Mouse (Mus musculus): ENCODE measurements around the gene Prkag3. TPM values are rescaled to one million over a fixed set of nuclear protein-coding genes. Genes with fewer than 3 reads are reported as not detected.

Prkag3 gene
- total and polyA plus RNA-seq, 2 experiments, result 0.28 TPM; not detected in 1

GRCm38 (mm10) chr1:74791249-74791648 is 42.2 kb upstream of the Prkag3 start, which contains the start of gene Wnt10a:
TSS of gene Wnt10a (plus strand) at chr1:74791516.
- Histone ChIP-seq H3K9ac (ENCODE audit: low read depth, low read length) (no peak within 1 kb of the TSS), H3K4me3 (ENCODE audit: insufficient read depth, low read depth, low read length) (no peak within 1 kb of the TSS), H3K79me2 (ENCODE audit: control insufficient read depth, insufficient read depth, low read length) (no peaks in the 10 kb centered on the region), H3K27ac (replicated peaks; ENCODE audit: insufficient read depth, low read depth, low read length) (no peak within 1 kb of the TSS), H3K4me1 (ENCODE audit: control insufficient read depth, insufficient read depth, low read length) (no peaks in the 10 kb centered on the region), H3K36me3 (ENCODE audit: control insufficient read depth, insufficient read depth, low read length) (no peaks in the 10 kb centered on the region), H3K27me3 (ENCODE audit: control insufficient read depth, insufficient read depth, low read length) (peaks cover 35% of the 10 kb centered on the region)
- WGBS, result 7% methylated on average over 8 of the region's 11 CpGs
- no peak for TF ChIP-seq CTCF (IDR thresholded peaks at IDR 0.05; ENCODE audit: low read depth, low read length)
- no peak for TF ChIP-seq POLR2A (IDR thresholded peaks at IDR 0.05; ENCODE audit: extremely low read depth, insufficient read depth, low read length)
- no peak for DNase-seq (ENCODE audit: extremely low read depth, low read depth, low spot score)

GRCm38 (mm10) chr1:74790095-74790494 is 41.1 kb upstream of the Prkag3 start:
- H3K27ac ChIP-seq (replicated peaks; ENCODE audit: insufficient read depth, low read depth, low read length), result no peak overlapping the region
- no peaks in the 10 kb centered on the region for H3K4me1 ChIP-seq (ENCODE audit: control insufficient read depth, insufficient read depth, low read length)
- H3K79me2 ChIP-seq (ENCODE audit: control insufficient read depth, insufficient read depth, low read length), result no peaks in the 10 kb centered on the region
- H3K9ac ChIP-seq (ENCODE audit: low read depth, low read length), result no peak overlapping the region
- H3K36me3 ChIP-seq (ENCODE audit: control insufficient read depth, insufficient read depth, low read length), result no peaks in the 10 kb centered on the region
- H3K27me3 ChIP-seq (ENCODE audit: control insufficient read depth, insufficient read depth, low read length), result peaks cover 35% of the 10 kb centered on the region
- 22% methylated on average over 3 of the region's 3 CpGs for WGBS
- no peak for DNase-seq (ENCODE audit: extremely low read depth, low read depth, low spot score)
- no peak overlapping the region for H3K4me3 ChIP-seq (ENCODE audit: insufficient read depth, low read depth, low read length)
- TF ChIP-seq POLR2A (IDR thresholded peaks at IDR 0.05; ENCODE audit: extremely low read depth, insufficient read depth, low read length), result no peak
- TF ChIP-seq CTCF (IDR thresholded peaks at IDR 0.05; ENCODE audit: low read depth, low read length), result no peak

- H3K79me2 ChIP-seq (ENCODE audit: control insufficient read depth, insufficient read depth, low read length), result no peaks in the 10 kb centered on the region
- H3K4me1 ChIP-seq (ENCODE audit: control insufficient read depth, insufficient read depth, low read length), result peaks cover 4% of the 10 kb centered on the region; the same call in 1 of the 2 replicates
- H3K36me3 ChIP-seq (ENCODE audit: control insufficient read depth, insufficient read depth, low read length), result no peaks in the 10 kb centered on the region
- no peak overlapping the region for H3K9ac ChIP-seq (ENCODE audit: low read depth, low read length)
- DNase-seq (ENCODE audit: extremely low read depth, low read depth, low spot score), result no peak
- peaks cover 33% of the 10 kb centered on the region for H3K27me3 ChIP-seq (ENCODE audit: control insufficient read depth, insufficient read depth, low read length)
- H3K4me3 ChIP-seq (ENCODE audit: insufficient read depth, low read depth, low read length), result no peak overlapping the region
- no peak overlapping the region for H3K27ac ChIP-seq (replicated peaks; ENCODE audit: insufficient read depth, low read depth, low read length)
- TF ChIP-seq POLR2A (IDR thresholded peaks at IDR 0.05; ENCODE audit: extremely low read depth, insufficient read depth, low read length) (no peak), CTCF (IDR thresholded peaks at IDR 0.05; ENCODE audit: low read depth, low read length) (no peak)
- WGBS, result 30% methylated on average over 6 of the region's 6 CpGs
These were observed 39.7 kb upstream of the Prkag3 start for GRCm38 (mm10) chr1:74788603-74789176.

- no peak overlapping the region for H3K9ac ChIP-seq (ENCODE audit: low read depth, low read length)
- WGBS, result 9% methylated on average over 7 of the region's 7 CpGs
- H3K27ac ChIP-seq (replicated peaks; ENCODE audit: insufficient read depth, low read depth, low read length), result no peak overlapping the region
- peak; percentile 41 for DNase-seq (ENCODE audit: extremely low read depth, low read depth, low spot score)
- peaks cover 31% of the 10 kb centered on the region for H3K27me3 ChIP-seq (ENCODE audit: control insufficient read depth, insufficient read depth, low read length)
- TF ChIP-seq CTCF (IDR thresholded peaks at IDR 0.05; ENCODE audit: low read depth, low read length) (peak; percentile 66), POLR2A (IDR thresholded peaks at IDR 0.05; ENCODE audit: extremely low read depth, insufficient read depth, low read length) (no peak)
- H3K4me3 ChIP-seq (ENCODE audit: insufficient read depth, low read depth, low read length), result no peak overlapping the region
- H3K79me2 ChIP-seq (ENCODE audit: control insufficient read depth, insufficient read depth, low read length), result no peaks in the 10 kb centered on the region
- peaks cover 4% of the 10 kb centered on the region; the same call in 1 of the 2 replicates for H3K4me1 ChIP-seq (ENCODE audit: control insufficient read depth, insufficient read depth, low read length)
- H3K36me3 ChIP-seq (ENCODE audit: control insufficient read depth, insufficient read depth, low read length), result no peaks in the 10 kb centered on the region
These were observed 38.8 kb upstream of the Prkag3 start for GRCm38 (mm10) chr1:74787846-74788245.

- 2% methylated on average over 67 of the region's 67 CpGs for WGBS
- H3K27me3 ChIP-seq (ENCODE audit: control insufficient read depth, insufficient read depth, low read length), result peaks cover 14% of the 10 kb centered on the region
- H3K4me3 ChIP-seq (ENCODE audit: insufficient read depth, low read depth, low read length), result peak overlapping the region; percentile 55; the same call in 1 of the 2 replicates
- H3K9ac ChIP-seq (ENCODE audit: low read depth, low read length), result peak overlapping the region; percentile 24
- no peak overlapping the region for H3K27ac ChIP-seq (replicated peaks; ENCODE audit: insufficient read depth, low read depth, low read length)
- TF ChIP-seq CTCF (IDR thresholded peaks at IDR 0.05; ENCODE audit: low read depth, low read length), result peak; percentile 68
- no peak for TF ChIP-seq POLR2A (IDR thresholded peaks at IDR 0.05; ENCODE audit: extremely low read depth, insufficient read depth, low read length)
- peaks cover 4% of the 10 kb centered on the region; the same call in 1 of the 2 replicates for H3K4me1 ChIP-seq (ENCODE audit: control insufficient read depth, insufficient read depth, low read length)
- peak; percentile 33 for DNase-seq (ENCODE audit: extremely low read depth, low read depth, low spot score)
- no peaks in the 10 kb centered on the region for H3K36me3 ChIP-seq (ENCODE audit: control insufficient read depth, insufficient read depth, low read length)
- no peaks in the 10 kb centered on the region for H3K79me2 ChIP-seq (ENCODE audit: control insufficient read depth, insufficient read depth, low read length)
These were observed 35.2 kb upstream of the Prkag3 start for GRCm38 (mm10) chr1:74784041-74784759.

- WGBS, result 12% methylated on average over 13 of the region's 13 CpGs
- TF ChIP-seq POLR2A (IDR thresholded peaks at IDR 0.05; ENCODE audit: extremely low read depth, insufficient read depth, low read length), result no peak
- TF ChIP-seq CTCF (IDR thresholded peaks at IDR 0.05; ENCODE audit: low read depth, low read length), result no peak
These were observed 34.5 kb upstream of the Prkag3 start for GRCm38 (mm10) chr1:74783554-74783953.

More at GRCm38 (mm10) chr1:74783554-74783953, 34.5 kb upstream of the Prkag3 start:
- no peak overlapping the region for H3K9ac ChIP-seq (ENCODE audit: low read depth, low read length)
- H3K4me1 ChIP-seq (ENCODE audit: control insufficient read depth, insufficient read depth, low read length), result peaks cover 4% of the 10 kb centered on the region; the same call in 1 of the 2 replicates
- H3K4me3 ChIP-seq (ENCODE audit: insufficient read depth, low read depth, low read length), result no peak overlapping the region
- no peaks in the 10 kb centered on the region for H3K36me3 ChIP-seq (ENCODE audit: control insufficient read depth, insufficient read depth, low read length)
- no peak for DNase-seq (ENCODE audit: extremely low read depth, low read depth, low spot score)
- H3K27me3 ChIP-seq (ENCODE audit: control insufficient read depth, insufficient read depth, low read length), result peaks cover 11% of the 10 kb centered on the region
- no peak overlapping the region for H3K27ac ChIP-seq (replicated peaks; ENCODE audit: insufficient read depth, low read depth, low read length)
- H3K79me2 ChIP-seq (ENCODE audit: control insufficient read depth, insufficient read depth, low read length), result no peaks in the 10 kb centered on the region

Measured in liver, adult 2 months (tissue).